Mouse (Mus musculus): Measurements from ENCODE around the gene Armh2.
"Not testable (repeated sequence)": the region's sequence is repeated elsewhere in the genome, so short reads cannot be mapped to it uniquely, and the experiment has no call there.

Gene Armh2

GRCm38 (mm10) chr13:24759451-24759850 lies 18.4 kb downstream of the Armh2 start:
- DNase-seq = peak; percentile 62 to 65

DNA sequence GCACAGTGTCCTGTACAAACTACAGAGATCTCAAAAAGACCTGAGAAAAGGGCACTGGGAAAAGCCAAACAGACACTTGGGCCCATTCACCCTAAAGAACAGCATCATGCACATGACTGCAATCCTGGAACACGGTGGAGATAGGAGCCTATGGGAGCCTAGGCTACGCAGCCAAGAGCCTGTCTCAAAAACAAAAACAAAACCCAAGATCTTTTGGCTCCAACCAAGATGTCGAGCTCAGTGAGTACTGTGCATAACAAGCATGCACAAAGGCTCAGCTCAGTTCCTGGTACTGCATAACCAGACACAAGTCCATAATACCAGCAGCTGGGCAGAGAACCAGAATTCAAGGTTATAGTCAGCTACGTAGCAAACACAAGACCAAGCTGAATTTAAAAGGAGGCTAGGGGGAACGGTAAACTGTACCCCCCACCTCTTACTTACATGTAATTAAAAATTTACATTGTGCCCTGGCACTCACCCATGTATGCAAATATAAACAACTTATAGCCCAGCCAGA lies 19.4 kb downstream of the Armh2 start:
- DNase-seq = no peak

GRCm38 (mm10) chr13:24761083-24761402 lies 20.0 kb downstream of the Armh2 start:
- no peak for DNase-seq

- DNase-seq = peak; percentile 89 to 92
These were observed 20.6 kb downstream of the Armh2 start, which contains the start of gene Gmnn for GRCm38 (mm10) chr13:24761403-24762227. TSS of gene Gmnn (minus strand) at chr13:24761923.

GRCm38 (mm10) chr13:24762254-24762653 lies 21.2 kb downstream of the Armh2 start:
- no peak for DNase-seq

GRCm38 (mm10) chr13:24767809-24768208 lies 26.8 kb downstream of the Armh2 start:
- not testable (repeated sequence) for DNase-seq

DNA sequence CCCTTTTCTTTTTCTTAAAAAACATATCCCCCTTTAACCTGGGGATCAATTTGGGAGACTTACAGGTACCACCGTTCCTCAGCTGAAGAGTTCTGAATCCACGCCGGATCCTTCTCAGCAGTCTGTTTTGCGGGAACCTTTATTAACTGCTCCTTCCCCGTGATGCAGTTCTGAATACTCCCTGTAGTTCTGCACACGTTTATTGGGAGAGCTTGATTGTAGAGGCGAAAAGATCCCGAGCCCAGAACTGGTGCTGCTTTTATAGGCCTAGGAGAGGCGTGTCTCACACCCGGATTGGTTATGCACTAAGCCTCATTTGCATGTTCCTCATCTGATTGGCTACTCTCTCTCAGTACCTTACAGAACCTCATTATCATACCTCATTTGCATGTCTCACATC lies 30.4 kb downstream of the Armh2 start:
- not testable (repeated sequence) for DNase-seq

DNA sequence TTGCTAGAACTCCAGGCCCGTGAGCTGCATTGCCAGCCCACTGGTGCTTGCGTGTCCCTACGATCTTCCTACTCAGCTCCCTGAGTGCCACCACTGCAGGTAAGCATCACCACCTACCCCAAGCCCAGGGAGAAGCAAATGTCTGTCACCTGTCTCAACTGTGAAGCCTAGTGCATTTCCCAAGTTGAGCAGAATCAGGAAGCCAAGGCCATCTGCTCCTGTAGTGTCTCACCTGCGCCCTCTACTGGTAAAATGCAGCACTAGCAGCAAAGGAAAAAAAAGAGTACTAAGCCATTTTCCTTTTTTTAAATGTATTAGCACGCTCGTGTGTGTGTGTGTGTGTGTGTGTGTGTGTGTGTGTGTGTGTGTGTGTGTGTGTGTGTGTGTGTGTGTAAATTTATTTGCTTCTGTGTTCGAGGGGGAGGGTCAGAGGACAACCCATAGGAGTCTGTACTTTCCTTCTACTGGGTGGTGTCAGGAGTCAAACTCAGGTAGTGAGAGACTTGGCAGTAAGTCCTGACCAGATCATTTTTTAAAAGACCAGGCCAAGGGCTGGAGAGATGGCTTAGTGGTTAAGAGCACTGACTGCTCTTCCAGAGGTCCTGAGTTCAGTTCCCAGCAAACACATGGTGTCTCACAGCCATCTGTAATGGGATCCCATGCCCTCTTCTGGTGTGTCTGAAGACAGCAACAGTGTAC lies 35.3 kb downstream of the Armh2 start:
- peak; percentile 25 to 60 for DNase-seq

DNA sequence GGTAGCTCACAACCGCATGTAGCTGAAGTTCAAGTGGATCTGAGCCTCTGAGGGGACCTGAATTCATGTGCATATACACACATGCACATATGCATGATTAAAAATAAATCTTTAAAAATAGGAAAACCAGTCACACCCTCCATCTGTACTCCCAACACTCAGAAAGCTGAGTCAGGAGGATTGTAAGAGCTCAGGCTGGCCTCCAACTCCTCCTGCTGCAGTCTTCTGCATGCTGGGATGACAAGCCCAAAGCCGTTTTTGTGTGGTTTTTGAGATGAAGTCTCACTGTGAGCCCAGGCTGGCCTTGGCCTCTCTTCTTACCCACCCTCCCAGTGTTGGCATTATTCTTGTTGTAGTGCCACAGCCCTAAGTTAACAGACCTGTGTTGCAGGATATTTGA lies 37.0 kb downstream of the Armh2 start:
- DNase-seq = no peak

- no peak for DNase-seq
These were observed 37.8 kb downstream of the Armh2 start for GRCm38 (mm10) chr13:24778706-24779380.

- DNase-seq = no peak
These were observed 40.9 kb downstream of the Armh2 start for GRCm38 (mm10) chr13:24781916-24782315.

GRCm38 (mm10) chr13:24786014-24786490 lies 45.0 kb downstream of the Armh2 start:
- DNase-seq = no peak

DNA sequence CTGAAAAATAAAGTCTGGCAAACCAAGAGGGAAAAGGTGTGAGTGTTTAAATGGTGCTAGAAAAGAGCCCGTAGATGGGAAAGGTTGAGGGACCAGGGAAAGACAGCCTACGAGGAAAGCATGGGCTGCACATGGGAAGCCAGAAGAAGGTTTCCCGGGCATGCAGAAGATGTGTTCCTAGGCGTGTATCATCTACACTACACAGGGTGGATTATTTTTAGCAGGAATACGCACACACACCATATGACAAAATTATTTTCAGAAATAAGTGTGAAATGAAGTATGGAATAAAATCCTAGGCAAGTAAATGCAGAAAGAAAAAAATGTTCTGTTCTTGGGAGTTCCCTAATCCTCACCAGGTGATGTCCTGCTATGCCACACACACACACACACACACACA lies 46.4 kb downstream of the Armh2 start:
- DNase-seq = no peak

- DNase-seq = peak; percentile 64 to 71
These were observed 50.3 kb downstream of the Armh2 start for GRCm38 (mm10) chr13:24791349-24791748.

- peak in 1 of 2 experiments; percentile 18 for DNase-seq
These were observed 51.5 kb downstream of the Armh2 start for GRCm38 (mm10) chr13:24792411-24793045.
